Mouse (Mus musculus): Measurements from ENCODE around the gene Snap91.

- TF ChIP-seq CTCF (IDR thresholded peaks at IDR 0.05) (no peak), EP300 (IDR thresholded peaks at IDR 0.05) (no peak)
Measured at GRCm38 (mm10) chr9:86739971-86740370, 140.5 kb downstream of the Snap91 start.

Data from lung, postnatal 0 days (tissue).